Mouse (Mus musculus) neural tube, embryonic 13.5 days (tissue): ENCODE results near the gene Slc35f3. TPM values are rescaled to one million over a fixed set of nuclear protein-coding genes. Genes with fewer than 3 reads are reported as not detected.

Experiments
- ATAC-seq: fragments of 200-750 bp; cut with Nextera tagmentation; 2 replicates; pipeline ENCODE4 v1.8.0; 2017; ENCODE audit warnings: low read depth, mild to moderate bottlenecking, moderate TSS enrichment, moderate library complexity
- H3K27ac ChIP-seq: fragments of 300-500 bp; sonication (generic); replicated peaks from 2 replicates; pipeline ENCODE4 v1.5.1; 2015; ENCODE audit warnings: moderate library complexity, mild to moderate bottlenecking, inconsistent platforms
- H3K27me3 ChIP-seq: fragments of 300-500 bp; sonication (generic); 2 replicates; pipeline ENCODE4 v1.6.1; 2015; ENCODE audit warnings: mild to moderate bottlenecking, inconsistent platforms
- H3K36me3 ChIP-seq: fragments of 300-500 bp; sonication (generic); 2 replicates; pipeline ENCODE4 v1.6.1; 2015; ENCODE audit warnings: mild to moderate bottlenecking, inconsistent platforms
- H3K4me1 ChIP-seq: fragments of 300-500 bp; sonication (generic); replicated peaks from 2 replicates; pipeline ENCODE4 v1.6.1; 2015; ENCODE audit warnings: inconsistent platforms
- H3K4me2 ChIP-seq: fragments of 300-500 bp; sonication (generic); 2 replicates; pipeline ENCODE4 v1.6.1; 2015; ENCODE audit warnings: inconsistent platforms, mild to moderate bottlenecking, moderate library complexity
- H3K4me3 ChIP-seq: fragments of 300-500 bp; sonication (generic); 2 replicates; pipeline ENCODE4 v1.5.1; 2015; ENCODE audit warnings: mild to moderate bottlenecking, inconsistent platforms
- H3K9ac ChIP-seq: fragments of 300-500 bp; sonication (generic); 2 replicates; pipeline ENCODE4 v1.6.1; 2015; ENCODE audit warnings: moderate library complexity, mild to moderate bottlenecking, inconsistent platforms
- H3K9me3 ChIP-seq: fragments of 300-500 bp; sonication (generic); 2 replicates; pipeline ENCODE4 v1.6.1; 2016; ENCODE audit warnings: inconsistent platforms
- WGBS: fragments of 180-500 bp; shearing (Covaris S2); methylation state at CpG from one replicate; pipeline ENCODE4 v1.1.7; 2015; 5-methylcytosine and 5-hydroxymethylcytosine counted together
- polyA plus RNA-seq: library from polyadenylated mRNA; unstranded; fragments of >200 nt; fragmentation: Nextera tagmentation; extraction: Ambion mirVana; gene quantifications from 2 replicates; pipeline ENCODE4 v1.2.1, GENCODE M21; 2015

The Slc35f3 gene
- polyA plus RNA-seq, 1 experiment from 2014 or later = 1.8 TPM

DNA sequence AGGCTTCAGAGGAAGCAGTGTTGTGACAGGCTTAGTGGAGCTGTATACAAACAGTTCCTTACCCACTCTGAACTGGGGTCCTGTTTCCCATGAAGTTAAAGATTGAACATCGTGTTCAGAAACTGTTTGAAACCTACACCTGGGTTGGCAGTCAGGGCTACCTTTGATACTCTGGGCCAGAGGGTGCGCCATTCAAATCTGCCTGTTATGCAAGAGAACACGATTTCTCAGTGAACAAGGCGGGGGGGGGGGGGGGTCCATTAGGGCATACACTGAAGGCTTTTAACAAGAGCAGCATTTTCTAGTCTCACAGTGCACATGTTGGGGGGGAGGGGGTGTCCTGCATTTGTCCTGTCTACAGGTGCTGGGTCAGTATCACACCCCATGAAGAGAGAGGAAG is 125.8 kb downstream of the Slc35f3 start:
- no peak for ATAC-seq
- Histone ChIP-seq H3K27ac (no peak overlapping the region), H3K27me3 (no peaks in the 10 kb centered on the region), H3K9me3 (no peaks in the 10 kb centered on the region), H3K4me1 (peaks cover 21% of the 10 kb centered on the region), H3K36me3 (peaks cover 42% of the 10 kb centered on the region), H3K9ac (0 out of 2 replicates have a peak overlapping the region, but pooled peaks have one; percentile 86), H3K4me2 (no peak overlapping the region), H3K4me3 (no peak overlapping the region)
- WGBS = 91% methylated on average over 4 of the region's 4 CpGs

GRCm38 (mm10) chr8:126424946-126425345 is 126.6 kb downstream of the Slc35f3 start:
- no peak for ATAC-seq
- H3K9me3 ChIP-seq = no peaks in the 10 kb centered on the region
- H3K4me1 ChIP-seq = peaks cover 21% of the 10 kb centered on the region
- H3K27me3 ChIP-seq = no peaks in the 10 kb centered on the region
- WGBS = 85% methylated on average over 1 of the region's 1 CpGs
- peaks cover 50% of the 10 kb centered on the region for H3K36me3 ChIP-seq
- no peak overlapping the region for H3K27ac ChIP-seq
- no peak overlapping the region for H3K9ac ChIP-seq
- H3K4me3 ChIP-seq = no peak overlapping the region
- no peak overlapping the region for H3K4me2 ChIP-seq

GRCm38 (mm10) chr8:126429635-126430034 is 131.3 kb downstream of the Slc35f3 start:
- no peaks in the 10 kb centered on the region for H3K9me3 ChIP-seq
- ATAC-seq = no peak
- H3K4me3 ChIP-seq = no peak overlapping the region
- 93% methylated on average over 5 of the region's 5 CpGs for WGBS
- H3K4me2 ChIP-seq = no peak overlapping the region
- H3K36me3 ChIP-seq = peaks cover 90% of the 10 kb centered on the region
- no peak overlapping the region for H3K9ac ChIP-seq
- no peaks in the 10 kb centered on the region for H3K27me3 ChIP-seq
- no peaks in the 10 kb centered on the region for H3K4me1 ChIP-seq
- H3K27ac ChIP-seq = no peak overlapping the region

DNA sequence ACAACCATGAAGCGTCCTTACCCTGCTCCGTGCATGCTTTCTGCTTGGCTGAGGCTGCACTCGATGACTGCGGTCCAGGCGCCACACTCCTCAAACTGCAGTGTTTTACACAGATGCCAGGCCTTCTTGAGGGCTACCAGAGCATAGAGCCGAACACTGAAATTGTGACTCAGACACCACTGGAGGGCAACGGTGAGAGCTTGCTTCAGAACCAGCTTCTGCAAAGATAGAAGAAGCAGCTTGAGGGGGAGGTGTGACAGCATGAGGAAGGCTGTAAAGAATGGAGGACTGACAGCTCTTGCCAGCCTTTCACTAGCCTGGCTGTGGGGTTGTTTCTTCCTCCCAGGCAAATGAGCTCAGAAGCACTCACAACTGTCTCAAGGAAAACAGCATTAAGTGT is 135.5 kb downstream of the Slc35f3 start:
- H3K27me3 ChIP-seq = no peaks in the 10 kb centered on the region
- H3K9ac ChIP-seq = no peak overlapping the region
- H3K4me2 ChIP-seq = no peak overlapping the region
- no peak overlapping the region for H3K4me3 ChIP-seq
- no peaks in the 10 kb centered on the region for H3K9me3 ChIP-seq
- peaks cover 80% of the 10 kb centered on the region for H3K36me3 ChIP-seq
- ATAC-seq = no peak
- 85% methylated on average over 7 of the region's 7 CpGs for WGBS
- no peaks in the 10 kb centered on the region for H3K4me1 ChIP-seq
- H3K27ac ChIP-seq = no peak overlapping the region

DNA sequence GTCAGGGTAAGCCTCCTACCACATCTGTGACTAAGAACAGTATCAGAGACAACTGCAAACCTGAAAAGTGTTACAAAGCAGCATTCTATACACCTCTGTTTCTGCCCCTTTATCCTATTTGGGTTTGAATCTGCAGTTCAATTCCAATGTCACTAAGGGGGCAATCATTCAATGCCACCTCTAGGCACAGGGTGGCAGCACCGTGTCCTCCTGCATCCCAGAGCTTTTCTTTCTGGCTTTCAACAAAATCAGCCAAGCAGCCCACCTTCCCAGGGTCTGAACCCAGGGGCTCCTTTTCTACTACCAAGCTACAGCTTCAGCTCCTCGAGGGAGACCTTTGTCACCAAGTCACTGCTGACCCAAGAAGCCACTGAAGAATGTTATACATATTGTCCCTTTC is 140.6 kb downstream of the Slc35f3 start:
- H3K4me3 ChIP-seq = no peak overlapping the region
- no peak overlapping the region for H3K4me2 ChIP-seq
- ATAC-seq = no peak
- WGBS = 62% methylated on average over 2 of the region's 2 CpGs
- no peak overlapping the region for H3K27ac ChIP-seq
- H3K9ac ChIP-seq = no peak overlapping the region
- H3K27me3 ChIP-seq = no peaks in the 10 kb centered on the region
- H3K9me3 ChIP-seq = no peaks in the 10 kb centered on the region
- no peaks in the 10 kb centered on the region for H3K4me1 ChIP-seq
- peaks cover 53% of the 10 kb centered on the region for H3K36me3 ChIP-seq

Other genes with a start within 250 kb of the Slc35f3 start
- 46.7 and 48.1 TPM in 2 replicates for gene Coa6, start 124.0 kb downstream of the Slc35f3 start, polyA plus RNA-seq
- 1.5 and 1.6 TPM in 2 replicates for gene Tarbp1, start 176.5 kb downstream of the Slc35f3 start, polyA plus RNA-seq